Mouse (Mus musculus) CD8-positive naive resting alpha-beta T cell, adult 57 days (primary cell): Measurements from ENCODE around the gene Metap1. TPM values are rescaled to one million over a fixed set of nuclear protein-coding genes. Genes with fewer than 3 reads are reported as not detected.

Source experiments
- total RNA-seq: library from RNA; stranded (reverse); gene quantifications from one replicate; pipeline ENCODE4 v1.2.4, GENCODE M21; 2023

The Metap1 gene
- 46.0 TPM for total RNA-seq

DNA sequence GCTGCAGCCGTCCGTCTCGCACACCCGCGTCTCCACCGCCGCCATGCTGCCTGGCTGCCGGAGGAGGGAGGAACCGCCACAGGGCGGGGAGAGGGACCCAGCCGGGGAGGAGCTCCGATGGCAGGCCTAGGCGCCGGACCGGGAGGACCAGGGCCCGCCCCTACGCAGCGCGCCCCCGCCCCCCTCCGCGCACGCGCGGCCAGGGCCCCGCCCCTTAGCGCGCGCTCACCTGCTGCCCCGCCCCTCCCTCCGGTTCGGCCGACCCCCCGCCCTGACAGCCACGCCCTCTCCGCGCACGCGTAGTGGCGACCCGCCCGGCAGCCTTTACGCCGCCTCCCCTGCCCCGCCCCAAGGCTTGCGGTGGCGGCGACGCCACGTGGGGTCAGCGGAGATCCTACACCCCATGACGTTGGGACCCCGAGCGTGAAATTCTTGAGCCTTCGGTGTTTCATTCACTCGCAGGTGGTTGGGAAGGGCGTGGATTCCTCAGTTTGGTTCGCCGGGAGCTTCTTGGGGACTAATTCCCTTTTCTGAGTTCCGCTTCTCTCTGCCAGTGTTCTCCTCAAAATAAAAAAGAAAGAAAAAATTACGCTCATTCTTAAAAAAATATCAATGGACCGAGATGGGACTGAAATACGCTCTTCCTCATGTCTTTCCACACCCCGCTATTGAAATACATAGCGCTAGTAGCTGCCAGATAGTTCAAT, at the start of gene Metap1:
TSS of gene Metap1 (minus strand) at position 189 of the 707 bp plus-strand sequence.

DNA sequence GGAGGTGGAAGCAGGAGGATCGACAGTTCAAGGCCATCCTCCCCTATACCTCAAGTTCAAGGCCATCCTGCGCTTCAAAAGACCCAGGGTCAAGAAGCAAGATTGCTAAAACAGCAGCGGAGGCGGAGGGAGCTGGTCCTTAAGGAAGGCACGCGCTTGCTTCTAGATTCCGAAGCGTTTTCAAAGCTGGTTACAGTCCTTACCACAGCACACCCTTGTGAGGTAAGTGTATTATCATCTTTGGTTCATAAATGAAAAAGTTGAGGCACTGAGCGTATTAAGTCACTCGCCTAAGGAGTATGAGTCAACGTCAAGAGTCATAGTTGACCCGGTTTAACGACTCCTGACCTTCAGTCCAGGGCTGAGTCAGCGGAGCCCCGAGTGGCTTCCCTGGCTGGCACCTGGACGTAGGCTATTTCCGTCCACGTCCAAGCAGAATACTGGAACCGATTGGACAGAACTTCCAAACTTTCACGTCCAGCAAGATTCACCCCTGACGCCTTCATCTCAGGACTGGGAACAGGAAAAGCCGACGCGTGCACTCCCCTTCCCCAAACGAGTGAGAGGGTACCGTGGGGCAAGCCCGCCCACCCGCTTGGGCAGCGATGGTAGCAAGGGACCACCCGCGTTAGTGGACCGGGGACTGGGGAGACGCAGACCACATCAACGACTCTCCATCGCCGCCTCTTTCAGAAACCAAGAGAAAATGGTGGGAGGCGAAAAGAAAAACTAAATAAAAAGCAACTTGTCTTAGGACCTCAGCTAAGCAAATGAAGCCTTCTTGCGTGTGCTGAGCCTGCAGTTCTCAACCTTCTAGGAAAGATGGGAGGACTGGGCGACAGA, 37.0 kb upstream of the Metap1 start, which contains the start of gene Eif4e:
TSS of gene Eif4e (plus strand) at position 107 of the 843 bp plus-strand sequence.

DNA sequence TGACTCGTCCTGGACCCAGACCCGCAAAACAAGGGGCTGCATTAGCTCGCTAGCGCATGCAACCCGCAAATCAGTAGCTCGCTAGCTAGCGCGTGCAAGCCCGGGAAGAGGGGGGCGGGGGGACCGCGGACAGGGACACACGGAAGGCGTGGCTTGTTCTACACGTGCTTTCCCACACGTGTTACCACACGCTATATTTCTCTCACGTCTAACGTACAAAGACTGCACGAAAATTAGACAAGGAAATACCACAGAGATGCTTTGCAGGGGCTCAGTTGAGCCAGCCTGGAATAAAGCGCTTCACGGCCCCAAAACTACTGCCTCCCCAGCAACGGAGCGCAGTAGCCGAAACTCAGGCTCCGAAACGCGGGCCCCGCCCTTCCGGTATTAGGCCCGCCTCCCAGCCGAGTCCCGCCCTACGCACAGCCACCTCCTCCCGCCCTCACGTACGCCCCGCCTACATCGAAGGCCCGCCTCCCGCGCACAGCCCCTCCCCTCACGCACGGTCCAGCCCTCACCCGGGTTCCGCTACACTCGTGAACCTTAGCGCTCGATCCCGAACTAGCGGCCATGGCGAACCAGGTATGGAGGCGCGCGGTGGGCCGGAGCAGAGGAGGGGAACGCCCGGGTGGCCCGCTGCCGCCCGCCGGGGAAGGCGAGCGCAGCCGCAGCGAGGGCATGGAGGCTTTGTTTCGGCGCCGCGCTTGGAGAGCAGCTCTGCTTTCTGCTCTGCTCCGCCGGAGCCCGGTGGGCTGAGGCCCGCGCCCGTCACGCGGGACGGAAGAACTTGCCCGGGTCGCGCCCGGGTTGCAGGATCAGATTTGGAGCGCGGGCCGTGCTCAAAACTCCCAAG, 46.5 kb downstream of the Metap1 start, which contains the start of gene Adh5:
TSS of gene Adh5 (plus strand) at position 482 of the 853 bp plus-strand sequence.

DNA sequence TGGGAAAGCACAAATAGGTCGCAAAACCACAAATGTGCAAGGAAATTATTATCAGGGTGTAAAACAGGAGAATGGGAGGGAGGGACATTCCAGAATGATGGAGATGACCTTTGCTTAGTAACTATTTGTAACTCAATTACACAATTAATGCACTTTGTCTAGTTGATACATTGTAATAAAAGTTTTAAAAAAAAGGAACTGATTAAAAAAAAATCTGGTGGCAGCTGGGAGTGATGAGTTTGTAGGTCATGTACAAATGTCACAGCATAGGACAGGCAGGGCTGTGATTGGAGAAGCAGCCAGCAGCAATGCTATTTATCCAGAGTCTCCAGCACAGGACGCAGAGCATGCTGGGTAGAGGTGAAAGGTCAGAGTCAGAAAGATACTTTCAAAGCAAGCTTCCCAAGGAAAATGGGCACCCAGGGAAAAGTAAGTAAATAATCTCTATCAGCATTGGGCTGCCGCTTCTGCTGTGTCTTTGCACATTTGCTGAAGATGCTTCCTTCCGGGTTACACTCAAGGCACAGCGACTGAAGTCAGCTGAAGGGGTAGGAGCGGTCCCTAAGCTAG, 74.1 kb downstream of the Metap1 start, which contains the start of gene Adh4:
TSS of gene Adh4 (plus strand) at position 346 of the 570 bp plus-strand sequence.

Other genes starting within 250 kb of the Metap1 start
- gene Adh1, start 228.5 kb downstream of the Metap1 start, total RNA-seq = 1.9 TPM
- not detected for gene Adh6a, start 176.2 kb downstream of the Metap1 start, total RNA-seq
- gene Adh6b, start 147.7 kb downstream of the Metap1 start, total RNA-seq = not detected
- gene Adh4, start 74.0 kb downstream of the Metap1 start, total RNA-seq = not detected
- gene Adh5, start 46.4 kb downstream of the Metap1 start, total RNA-seq = 73.6 TPM
- gene Eif4e, start 36.7 kb upstream of the Metap1 start, total RNA-seq = 63.4 TPM